Mouse (Mus musculus) yolk sac, embryonic 10.5 days (tissue): ENCODE results near the gene Cuedc2.

ENCODE experiments used
- DNase-seq: peaks from one replicate; pipeline ENCODE4 v3.0.0-alpha.2; 2017; ENCODE audit warnings: low spot score

Cuedc2 gene

DNA sequence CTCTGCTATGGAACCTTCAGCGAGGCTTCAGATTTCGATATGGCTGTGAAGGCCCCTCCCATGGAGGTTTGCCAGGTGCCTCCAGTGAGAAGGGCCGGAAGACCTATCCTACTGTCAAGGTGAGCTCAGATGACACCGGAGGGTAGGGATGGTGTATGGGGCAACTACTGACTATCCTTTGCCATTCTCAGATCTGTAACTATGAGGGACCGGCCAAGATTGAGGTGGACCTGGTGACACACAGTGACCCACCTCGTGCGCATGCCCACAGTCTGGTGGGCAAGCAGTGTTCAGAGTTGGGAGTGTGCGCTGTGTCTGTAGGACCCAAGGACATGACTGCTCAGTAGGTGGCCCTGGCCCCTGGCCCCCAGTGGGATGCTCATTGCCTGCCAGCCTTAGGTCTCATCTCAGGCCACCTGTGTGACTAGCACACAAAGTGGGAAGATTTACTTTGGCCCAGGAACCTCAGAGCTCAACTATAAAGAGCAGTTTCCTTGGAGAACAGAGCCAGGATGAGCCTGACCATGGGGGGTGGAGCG, 31.7 kb downstream of the Cuedc2 start:
- DNase-seq, result no peak

DNA sequence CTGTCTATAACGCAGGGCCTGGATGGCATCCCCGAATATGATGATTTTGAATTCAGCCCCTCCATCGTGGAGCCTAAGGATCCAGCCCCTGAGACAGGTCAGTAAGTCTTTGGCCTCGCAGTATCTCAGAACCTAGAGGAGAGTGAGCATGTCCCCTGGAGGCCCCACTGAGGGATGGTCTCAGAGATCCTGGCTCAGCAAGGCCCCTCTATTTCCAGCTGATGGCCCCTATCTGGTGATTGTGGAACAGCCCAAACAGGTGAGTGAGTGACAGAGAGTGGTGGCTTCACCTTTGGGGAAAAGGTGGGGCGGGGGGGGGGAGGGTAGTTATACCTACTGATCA, 32.3 kb downstream of the Cuedc2 start:
- no peak for DNase-seq

DNA sequence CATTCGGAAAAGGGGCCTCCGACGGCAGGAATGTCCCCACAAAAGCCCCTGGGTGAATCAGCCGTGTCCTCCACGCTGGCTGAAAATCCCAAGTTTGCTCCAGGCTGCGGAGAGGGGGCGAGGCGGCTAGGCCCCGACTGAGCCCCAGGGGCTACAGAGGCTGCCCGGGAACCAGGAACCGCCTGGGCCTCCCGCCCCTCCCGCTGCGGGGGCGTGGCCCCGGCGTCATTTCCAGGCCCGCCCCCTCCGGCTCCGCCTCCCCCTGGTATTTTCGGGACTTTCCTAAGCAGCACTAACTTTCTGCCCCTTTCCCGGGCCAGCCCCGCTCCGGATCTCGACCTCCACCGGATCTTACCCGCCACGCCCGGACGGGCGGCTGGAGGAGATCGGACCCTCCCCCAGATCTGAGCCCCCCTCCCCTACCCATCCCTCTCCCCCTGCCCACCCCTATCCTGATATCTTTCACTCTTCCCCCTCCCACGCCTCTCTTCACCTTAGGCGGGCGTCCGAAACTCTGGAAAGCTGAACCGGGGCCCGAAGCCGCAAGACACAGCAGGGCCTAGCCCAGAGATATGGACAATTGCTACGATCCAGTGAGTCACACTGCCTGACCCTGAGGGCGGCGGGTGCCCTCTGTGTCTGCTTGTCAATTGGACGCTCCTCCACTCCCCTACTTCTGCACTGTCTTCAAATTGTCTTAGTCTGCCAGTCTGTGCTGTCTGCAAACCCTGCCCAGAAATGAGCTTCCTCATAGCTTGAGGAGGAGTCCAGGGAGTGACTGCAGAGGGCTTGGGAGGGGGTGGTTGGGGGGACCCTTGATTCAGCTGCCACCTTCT, 32.9 kb downstream of the Cuedc2 start:
- peak; percentile 89 for DNase-seq

DNA sequence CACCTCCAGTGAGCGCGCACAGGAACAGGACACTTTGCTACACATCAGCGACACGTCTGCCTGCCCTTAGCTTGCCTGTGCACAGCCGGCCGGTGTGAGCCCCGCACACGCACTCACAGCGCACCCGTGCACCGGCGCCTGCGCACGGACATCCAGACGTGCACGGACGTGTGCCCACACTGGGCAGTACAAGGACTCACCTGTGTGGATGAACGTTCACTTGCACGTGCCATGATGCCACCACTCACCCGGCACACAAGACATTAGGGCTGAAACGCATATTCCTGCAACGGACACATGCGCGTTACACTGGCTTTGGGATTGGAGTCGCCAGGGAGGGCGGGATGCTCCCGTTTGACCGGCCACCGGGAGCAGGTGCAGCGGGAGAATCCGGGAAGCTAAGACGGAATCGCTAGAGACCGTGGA, 33.6 kb downstream of the Cuedc2 start:
- no peak for DNase-seq

DNA sequence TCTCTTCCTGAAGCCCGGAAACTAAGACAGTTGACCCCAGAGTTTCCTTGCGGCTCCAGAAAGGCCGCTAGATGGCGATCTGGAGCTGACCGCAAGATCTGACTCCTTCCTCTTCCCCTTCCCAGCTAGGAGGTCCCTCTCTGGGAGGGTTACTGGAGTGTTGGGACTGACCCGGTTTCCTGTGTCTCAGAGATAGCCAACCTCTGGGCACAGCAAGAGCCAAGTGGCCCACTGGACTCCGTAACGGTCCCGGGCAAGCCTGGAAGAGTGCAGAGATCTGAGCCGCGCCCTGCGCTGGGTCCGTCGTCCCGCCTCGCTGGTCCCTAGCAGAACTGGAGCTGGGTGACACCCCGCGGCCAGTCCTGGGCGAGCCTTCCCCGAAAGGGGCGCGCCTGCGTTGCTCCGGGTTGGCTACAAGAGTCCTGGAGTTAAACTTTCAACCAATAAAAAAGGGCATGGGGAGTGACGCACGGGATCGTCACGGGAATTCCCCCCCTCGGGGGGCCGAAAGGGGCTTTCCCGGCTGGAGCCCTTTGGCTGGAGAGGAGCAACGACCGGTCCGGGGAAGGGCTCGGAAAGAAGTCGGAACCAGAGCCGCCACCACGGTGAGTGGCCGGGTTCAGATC, 34.2 kb downstream of the Cuedc2 start, which contains the start of gene Nfkb2:
Gene Nfkb2, plus strand, starts transcription at position 105 of the 626 bp plus-strand sequence.
- peak; percentile 95 for DNase-seq

DNA sequence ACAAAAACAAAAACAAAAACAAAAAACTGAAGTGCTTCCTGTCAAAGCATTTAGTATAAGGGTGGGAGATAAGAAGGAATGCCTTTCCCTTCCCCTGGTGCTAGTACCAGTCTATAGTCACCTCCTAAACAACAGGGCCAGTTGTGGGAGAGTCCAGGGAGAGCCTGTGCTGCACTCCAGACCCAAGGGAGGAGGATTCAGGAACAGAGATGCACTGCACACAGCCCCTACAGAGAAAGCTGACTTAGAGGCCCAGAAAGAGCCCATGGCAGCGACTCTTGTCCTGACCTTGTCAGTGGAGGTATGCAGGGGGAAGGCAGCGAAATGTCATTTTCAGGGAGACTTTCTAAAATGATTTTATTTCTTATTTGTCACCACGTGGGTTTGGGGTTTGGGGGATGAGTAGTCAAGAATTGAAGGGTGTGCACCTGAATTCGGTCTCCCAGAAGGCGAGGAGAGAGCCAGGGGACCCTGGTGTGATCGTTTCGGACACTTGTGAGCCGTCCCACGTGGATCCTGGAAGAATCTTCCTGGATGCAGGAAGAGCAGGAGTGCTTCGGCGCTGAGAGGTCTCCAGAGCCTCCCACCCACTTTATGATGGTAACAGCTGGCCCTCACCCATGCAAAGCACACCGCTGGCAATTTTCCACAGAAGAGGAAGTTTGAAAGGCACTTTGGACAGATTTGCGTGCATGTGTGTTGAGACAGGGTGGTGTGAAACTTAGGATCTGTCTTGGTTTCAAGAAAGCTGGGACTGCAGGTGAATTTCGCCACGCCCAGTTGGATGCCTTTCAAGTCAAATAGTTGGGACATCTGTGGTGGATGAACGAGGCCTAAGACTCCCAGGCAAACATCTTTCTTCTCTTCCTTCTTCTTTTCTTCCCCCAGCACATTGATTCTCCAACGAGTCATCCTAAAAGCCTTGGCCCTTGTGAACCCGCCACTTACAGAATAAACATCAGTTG, 35.0 kb downstream of the Cuedc2 start:
- no peak for DNase-seq

DNA sequence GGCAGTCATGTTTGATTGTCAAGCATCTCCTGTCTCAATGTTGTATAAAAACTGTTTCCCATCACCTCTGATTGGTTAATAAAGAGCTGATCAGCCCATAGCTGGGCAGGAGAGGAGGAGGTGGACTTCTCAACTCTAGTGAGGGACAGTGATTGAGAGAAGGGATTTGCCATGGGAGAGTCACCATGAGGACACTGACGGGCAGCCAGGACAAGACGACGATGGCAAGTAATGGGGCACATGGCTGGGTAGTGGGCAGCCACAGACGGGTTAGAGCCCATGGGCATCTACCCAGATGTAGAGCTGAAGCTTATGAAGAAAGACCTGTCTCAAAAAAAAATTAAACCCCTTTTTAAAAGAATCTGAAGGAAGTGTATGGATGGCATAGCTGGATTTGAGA, 36.0 kb downstream of the Cuedc2 start:
- DNase-seq, result no peak

DNA sequence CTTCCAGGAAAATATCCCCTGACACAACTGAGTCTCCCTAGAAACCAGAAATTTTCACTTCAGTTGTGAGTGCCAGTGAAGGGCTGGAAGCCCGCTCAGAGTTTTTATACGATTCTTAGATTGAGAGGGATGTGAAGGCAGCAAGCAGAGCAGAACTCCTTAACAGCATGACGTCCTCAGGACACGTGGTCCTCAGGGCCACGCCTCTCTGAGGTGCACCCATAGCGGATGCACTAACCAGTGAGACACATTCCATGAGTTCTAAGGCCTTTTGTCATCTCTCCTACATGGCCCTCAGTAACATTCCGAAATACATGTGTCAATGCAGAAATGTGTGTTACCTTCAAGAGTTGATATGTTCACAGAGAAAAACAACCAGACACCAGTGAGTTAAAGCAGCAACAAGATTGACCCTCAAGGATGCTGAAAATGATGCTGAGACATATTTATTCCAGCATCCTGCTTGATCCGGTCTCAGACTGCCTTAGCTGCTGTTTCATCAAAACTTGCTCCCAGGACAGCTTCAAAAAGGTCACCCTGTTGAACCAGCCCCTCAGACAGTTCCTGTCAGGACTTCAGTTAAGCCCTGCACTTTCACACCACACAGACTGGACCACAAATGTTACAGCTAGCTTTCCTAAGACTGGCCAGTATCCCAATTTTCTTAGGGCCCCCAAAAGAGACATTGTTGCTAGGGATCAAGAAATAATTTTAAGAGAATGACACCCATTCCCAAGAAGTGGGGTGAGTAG, 38.0 kb downstream of the Cuedc2 start:
- no peak for DNase-seq

DNA sequence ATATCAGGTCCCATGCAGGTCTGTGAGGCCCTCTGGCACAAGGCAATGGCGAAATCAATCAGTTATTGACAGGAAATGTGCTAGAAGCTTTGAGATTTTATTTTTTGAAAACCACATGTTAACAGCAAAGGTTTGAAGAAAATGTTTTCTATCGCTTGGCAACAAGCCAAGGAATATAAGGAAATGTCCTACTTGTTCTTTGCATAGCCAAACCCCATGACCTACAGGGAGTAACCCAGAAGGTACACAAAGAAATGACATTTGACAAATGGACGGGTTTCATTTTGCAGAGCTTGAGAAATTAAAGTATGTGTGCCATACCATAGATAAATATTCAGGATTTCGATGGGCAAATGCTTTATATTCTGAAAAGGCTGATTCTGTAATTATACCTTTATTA, 41.6 kb downstream of the Cuedc2 start:
- DNase-seq, result no peak

DNA sequence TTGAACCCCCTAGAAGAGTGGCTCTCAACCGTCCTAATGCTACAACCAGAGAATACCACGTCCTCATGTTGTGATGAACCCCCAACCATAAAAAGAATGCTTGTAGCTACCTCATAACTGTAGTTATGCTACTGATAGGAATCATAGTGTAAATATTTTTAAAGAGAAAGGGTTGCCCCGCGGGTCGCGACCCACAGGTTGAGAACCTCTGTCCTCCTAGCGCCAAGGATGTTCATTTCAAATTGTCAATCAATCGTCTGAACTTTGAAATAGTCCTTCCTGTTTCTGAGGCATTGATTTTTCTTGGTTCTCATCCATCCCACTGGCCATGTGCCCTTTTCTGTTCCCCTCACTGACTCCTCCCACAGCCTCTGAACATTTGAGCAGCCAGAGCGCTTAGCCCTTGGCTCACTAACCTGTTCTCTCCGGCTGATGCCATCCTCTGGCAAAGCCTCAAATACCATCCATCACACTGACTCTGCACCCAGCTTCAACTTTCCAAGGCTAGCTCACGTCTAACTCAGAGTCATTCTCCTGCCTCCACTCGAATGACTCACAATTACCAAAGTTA, 47.9 kb downstream of the Cuedc2 start:
- DNase-seq, result no peak

DNA sequence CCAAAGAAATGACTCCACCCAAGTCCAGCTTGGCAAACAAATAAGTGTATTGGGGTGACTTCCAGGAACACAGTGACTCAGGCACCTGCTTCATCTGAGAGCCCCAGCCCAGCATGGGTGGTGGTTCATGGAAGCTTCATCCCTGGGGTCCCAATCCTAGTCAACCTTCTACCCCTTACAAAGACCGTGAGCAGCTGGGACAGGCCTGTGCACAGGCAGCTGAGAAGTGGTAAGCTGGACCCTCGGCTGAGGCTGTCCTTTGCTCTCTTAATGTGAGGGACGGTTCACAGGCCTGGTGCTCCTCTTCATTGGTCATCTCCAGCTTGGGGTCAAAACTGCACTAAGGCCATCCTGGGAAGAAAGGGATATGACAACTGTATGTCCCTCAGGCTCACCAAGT, 50.9 kb downstream of the Cuedc2 start:
- no peak for DNase-seq

DNA sequence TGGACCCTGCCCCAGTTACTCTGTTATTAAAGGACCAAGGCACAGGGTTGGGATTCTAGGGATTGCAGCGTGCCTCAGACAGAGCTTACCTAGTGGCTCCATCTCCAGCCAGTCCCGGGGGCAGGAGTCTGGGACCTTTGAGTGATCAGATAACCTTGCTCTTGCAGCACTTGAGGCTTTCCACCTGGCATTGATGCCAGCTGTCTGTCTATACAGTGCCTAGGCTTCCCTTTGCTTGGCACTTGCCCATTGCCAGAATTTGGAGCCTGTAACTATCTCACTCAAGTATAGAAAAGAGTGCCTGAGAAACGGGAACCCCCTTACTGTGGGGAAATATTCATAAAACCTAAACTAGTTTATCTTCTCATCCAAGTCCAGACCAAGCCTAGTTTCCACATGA, 51.6 kb downstream of the Cuedc2 start:
- DNase-seq, result no peak

DNA sequence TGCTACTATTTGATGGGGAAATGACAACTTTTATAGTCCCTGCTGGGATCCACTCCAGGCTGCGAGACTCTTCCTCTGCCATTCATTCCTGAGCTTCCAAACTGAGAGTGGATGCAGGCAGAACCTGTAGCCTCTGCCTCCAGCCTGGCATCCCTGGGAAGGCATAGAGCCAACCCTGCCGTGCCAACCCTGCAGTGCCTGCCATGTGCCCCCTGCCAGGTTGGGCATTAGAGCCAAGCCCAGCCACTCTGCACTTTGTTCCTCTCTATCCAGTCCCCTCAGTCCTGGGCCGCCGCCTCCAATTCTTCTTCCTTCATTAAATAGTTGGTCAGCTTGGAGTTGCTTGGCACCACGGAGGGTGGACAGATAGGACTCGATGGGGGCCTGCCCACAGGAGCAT, 52.5 kb downstream of the Cuedc2 start:
- DNase-seq, result no peak

DNA sequence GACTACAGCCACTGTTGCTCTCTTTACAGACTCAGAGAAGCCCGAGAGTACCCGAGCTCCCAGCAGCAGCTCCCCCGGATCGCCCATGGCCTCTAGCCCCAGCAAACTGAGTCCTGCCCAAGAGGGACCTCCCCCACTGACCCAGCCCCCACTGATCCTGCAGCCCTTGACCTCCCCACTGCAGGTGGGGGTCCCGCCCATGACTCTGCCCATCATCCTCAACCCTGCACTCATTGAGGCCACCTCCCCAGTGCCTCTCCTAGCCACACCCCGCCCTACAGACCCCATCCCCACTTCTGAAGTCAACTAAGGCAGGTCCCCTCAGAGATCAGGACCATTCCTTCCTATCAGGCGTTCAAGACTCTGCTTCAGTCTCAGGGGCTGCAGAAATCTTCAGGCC, 52.9 kb downstream of the Cuedc2 start:
- DNase-seq, result no peak

DNA sequence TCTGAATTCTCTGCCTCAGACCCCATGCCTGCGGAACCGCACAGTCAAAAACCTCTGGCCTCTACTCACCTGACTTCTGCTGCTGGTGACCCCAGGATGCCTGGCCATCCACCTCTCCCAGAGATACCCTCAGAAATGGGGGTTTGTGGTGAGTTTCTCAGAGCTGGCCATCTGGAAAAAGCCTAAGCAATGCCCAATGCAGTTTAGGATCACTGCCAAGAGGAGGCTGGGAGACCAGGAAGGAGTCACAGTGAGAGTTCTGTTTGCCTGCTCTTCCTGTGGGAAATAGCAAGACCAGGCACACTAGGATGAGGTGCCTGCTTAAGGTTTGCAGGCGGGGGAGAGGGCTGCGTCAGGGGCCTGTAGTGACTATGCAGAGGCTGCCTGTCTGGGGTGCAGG, 53.8 kb downstream of the Cuedc2 start:
- no peak for DNase-seq

DNA sequence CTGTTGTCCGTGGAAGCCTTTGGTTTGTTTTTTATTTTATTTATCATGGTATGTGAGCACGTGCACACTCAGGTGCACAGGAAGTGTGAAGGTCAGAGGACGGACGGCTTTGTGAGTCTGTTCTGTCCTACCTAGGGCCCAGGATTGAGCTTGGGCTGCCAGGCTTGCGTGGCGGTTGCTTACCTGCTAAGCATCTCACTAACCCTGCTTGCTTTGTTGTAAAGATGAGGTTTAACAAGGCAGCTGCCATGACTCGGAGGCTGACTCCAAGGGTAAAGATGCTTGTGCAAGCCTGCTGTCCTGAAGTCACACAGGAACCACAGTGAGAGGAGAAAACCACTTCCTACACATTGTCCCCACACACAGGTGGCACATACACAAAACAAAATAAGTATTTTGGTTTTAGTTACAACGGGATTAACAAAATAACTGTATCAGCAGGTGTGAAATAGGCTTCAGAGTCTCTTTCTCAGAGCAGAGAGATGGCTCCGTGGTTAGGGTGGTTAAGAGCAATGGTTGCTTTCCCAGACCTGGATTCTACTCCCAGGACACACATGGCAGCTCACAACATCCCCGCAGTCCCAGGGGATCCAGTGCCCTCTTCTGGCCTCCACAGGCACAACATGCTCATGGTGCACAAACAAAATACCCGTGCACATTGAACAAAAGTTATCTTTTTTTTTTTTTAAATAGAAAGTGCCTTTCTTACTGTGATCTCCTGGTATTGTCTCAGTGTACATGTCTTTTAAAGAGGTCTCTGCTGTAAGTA, 56.2 kb downstream of the Cuedc2 start:
- DNase-seq, result no peak
